Mouse (Mus musculus): ENCODE results near the gene Dstyk. TPM values are rescaled to one million over a fixed set of nuclear protein-coding genes. Genes with fewer than 3 reads are reported as not detected.
A peak's percentile ranks its signal among the peaks of the same experiment; 100 is the strongest.

Dstyk gene
- polyA plus RNA-seq, 1 experiment from 2014 or later, result 15.5 TPM

DNA sequence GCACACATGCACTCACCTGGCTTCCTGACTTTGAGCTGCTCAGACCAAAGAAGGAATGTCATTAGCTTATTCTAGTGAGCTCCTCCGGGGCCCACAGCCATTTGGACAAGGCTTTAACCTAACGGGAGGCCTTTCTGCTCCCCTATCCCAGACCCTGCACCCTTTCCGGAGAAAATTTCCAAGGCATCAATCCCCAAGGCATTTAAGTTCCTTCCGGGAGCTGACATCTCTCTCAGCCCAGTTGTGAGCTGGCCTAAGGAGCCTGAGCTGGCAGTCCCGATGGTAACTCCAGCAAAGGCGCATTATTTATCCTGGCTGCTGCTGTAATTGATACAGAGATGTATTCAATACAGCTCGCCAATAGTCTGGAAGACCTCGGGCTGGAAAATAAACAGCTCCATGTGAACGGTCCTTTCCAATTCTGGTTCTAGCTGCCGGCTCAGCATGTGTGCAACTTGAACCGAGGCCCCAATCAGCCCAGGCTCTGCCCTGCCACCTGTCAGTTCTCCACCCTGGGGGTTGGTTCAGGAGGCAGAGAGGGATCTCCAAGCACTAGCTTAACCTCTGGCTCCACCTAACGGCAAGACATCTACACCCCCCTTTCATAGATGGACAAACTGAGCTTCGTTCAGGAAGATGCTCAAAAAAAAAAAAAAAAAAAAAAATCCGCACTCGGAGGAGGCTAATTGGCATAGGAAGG lies 27.3 kb upstream of the Dstyk start:
- peak; percentile 27; the same call in 1 of the 2 replicates for ATAC-seq (replicated peaks; ENCODE audit: low FRiP score)
- peak overlapping the region; percentile 18; the same call in 1 of the 2 replicates for H3K9ac ChIP-seq
- H3K4me2 ChIP-seq, result peak overlapping the region; percentile 84
- no peaks in the 10 kb centered on the region for H3K9me3 ChIP-seq (replicated peaks)
- no peaks in the 10 kb centered on the region for H3K36me3 ChIP-seq
- peaks cover 55% of the 10 kb centered on the region for H3K4me1 ChIP-seq
- WGBS, result 18% methylated on average over 15 of the region's 15 CpGs
- H3K27ac ChIP-seq, result no peak overlapping the region
- H3K27me3 ChIP-seq, result no peaks in the 10 kb centered on the region
- H3K4me3 ChIP-seq (replicated peaks), result peak overlapping the region; percentile 80

- WGBS, result under 1% methylated on average over 50 of the region's 50 CpGs
Measured at GRCm38 (mm10) chr1:132390691-132391579, 26.4 kb upstream of the Dstyk start, which contains the start of gene Tmcc2. TSS of gene Tmcc2 (minus strand) at chr1:132391281.

DNA sequence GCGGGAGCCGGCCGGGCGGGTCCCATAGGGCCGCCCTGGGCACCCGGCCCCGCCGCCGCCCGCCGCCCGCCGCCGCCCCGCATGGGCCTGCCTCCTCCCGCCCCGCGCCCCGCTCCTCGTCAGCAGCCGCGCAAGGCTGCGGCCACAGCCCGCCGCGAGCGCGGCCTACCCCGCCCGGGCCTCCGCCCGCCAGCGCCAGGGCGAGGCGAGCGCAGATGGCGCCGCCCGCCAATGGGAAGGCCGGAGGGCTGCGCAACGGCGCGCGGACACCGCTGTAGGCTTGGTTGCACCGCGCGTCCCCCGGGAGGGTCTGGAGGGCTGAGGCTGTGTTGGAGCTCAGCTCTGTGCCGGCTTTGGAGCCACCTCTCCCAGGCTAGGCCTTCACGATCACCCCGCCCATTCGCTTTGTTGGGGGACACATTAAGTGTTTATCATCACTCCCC lies 25.8 kb upstream of the Dstyk start:
- Histone ChIP-seq H3K4me3 (replicated peaks) (peak overlapping the region; percentile 80), H3K36me3 (no peaks in the 10 kb centered on the region), H3K9me3 (replicated peaks) (no peaks in the 10 kb centered on the region), H3K4me1 (peaks cover 40% of the 10 kb centered on the region), H3K27ac (peak overlapping the region; percentile 78), H3K4me2 (peak overlapping the region; percentile 84), H3K27me3 (no peaks in the 10 kb centered on the region), H3K9ac (peak overlapping the region; percentile 84)
- under 1% methylated on average over 53 of the region's 54 CpGs for WGBS
- peak; percentile 93 for ATAC-seq (replicated peaks; ENCODE audit: low FRiP score)

More at GRCm38 (mm10) chr1:132390691-132391579, 26.4 kb upstream of the Dstyk start, which contains the start of gene Tmcc2:
- Histone ChIP-seq H3K27ac (peak within 1 kb of the TSS; percentile 78), H3K9ac (peak within 1 kb of the TSS; percentile 84), H3K4me3 (replicated peaks) (peak within 1 kb of the TSS; percentile 80), H3K9me3 (replicated peaks) (no peaks in the 10 kb centered on the region), H3K36me3 (no peaks in the 10 kb centered on the region), H3K4me1 (peaks cover 46% of the 10 kb centered on the region), H3K4me2 (peak within 1 kb of the TSS; percentile 84), H3K27me3 (no peaks in the 10 kb centered on the region)
- peak; percentile 61 for ATAC-seq (replicated peaks; ENCODE audit: low FRiP score)

- Histone ChIP-seq H3K4me1 (peaks cover 35% of the 10 kb centered on the region), H3K27ac (no peak overlapping the region), H3K9me3 (replicated peaks) (no peaks in the 10 kb centered on the region), H3K27me3 (no peaks in the 10 kb centered on the region), H3K4me2 (no peak overlapping the region), H3K4me3 (replicated peaks) (no peak overlapping the region), H3K36me3 (no peaks in the 10 kb centered on the region), H3K9ac (no peak overlapping the region)
- WGBS, result 78% methylated on average over 5 of the region's 5 CpGs
- no peak for ATAC-seq (replicated peaks; ENCODE audit: low FRiP score)
Measured at GRCm38 (mm10) chr1:132392872-132393271, 24.5 kb upstream of the Dstyk start.

DNA sequence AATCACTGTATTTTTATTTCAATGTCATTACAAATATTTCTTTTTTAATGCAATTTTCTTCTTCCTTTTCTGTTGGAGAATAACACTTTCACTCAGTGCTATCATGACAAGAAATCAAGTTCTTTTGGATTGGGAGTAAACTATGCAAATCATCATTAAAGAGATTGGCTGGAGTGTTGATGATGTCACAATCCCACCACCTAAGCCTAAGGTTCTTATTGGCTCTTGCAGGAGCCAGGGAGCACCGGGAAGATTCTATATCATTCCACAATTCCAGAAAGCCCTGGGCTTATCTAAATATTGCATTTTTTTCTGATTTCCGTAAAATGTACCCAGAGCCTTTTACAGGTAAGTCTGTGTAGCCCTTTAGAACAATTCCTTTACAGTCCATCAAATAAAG lies 20.6 kb upstream of the Dstyk start:
- no peak for ATAC-seq (replicated peaks; ENCODE audit: low FRiP score)
- H3K27ac ChIP-seq, result no peak overlapping the region
- WGBS, result 66% methylated on average over 2 of the region's 2 CpGs
- no peak overlapping the region for H3K4me3 ChIP-seq (replicated peaks)
- H3K27me3 ChIP-seq, result no peaks in the 10 kb centered on the region
- 0 out of 2 replicates have a peak, but pooled peaks cover 3% of the 10 kb centered on the region for H3K4me1 ChIP-seq
- no peak overlapping the region for H3K4me2 ChIP-seq
- no peak overlapping the region for H3K9ac ChIP-seq
- H3K9me3 ChIP-seq (replicated peaks), result no peaks in the 10 kb centered on the region
- no peaks in the 10 kb centered on the region for H3K36me3 ChIP-seq

GRCm38 (mm10) chr1:132400538-132400937 lies 16.8 kb upstream of the Dstyk start:
- H3K4me1 ChIP-seq, result no peaks in the 10 kb centered on the region
- no peak overlapping the region for H3K4me2 ChIP-seq
- no peaks in the 10 kb centered on the region for H3K9me3 ChIP-seq (replicated peaks)
- no peak for ATAC-seq (replicated peaks; ENCODE audit: low FRiP score)
- 56% methylated on average over 1 of the region's 1 CpGs for WGBS
- H3K27ac ChIP-seq, result no peak overlapping the region
- H3K4me3 ChIP-seq (replicated peaks), result no peak overlapping the region
- H3K36me3 ChIP-seq, result no peaks in the 10 kb centered on the region
- no peak overlapping the region for H3K9ac ChIP-seq
- no peaks in the 10 kb centered on the region for H3K27me3 ChIP-seq

- Histone ChIP-seq H3K4me3 (replicated peaks) (no peak overlapping the region), H3K9ac (no peak overlapping the region), H3K27me3 (no peaks in the 10 kb centered on the region), H3K27ac (no peak overlapping the region), H3K9me3 (replicated peaks) (no peaks in the 10 kb centered on the region), H3K4me1 (no peaks in the 10 kb centered on the region), H3K36me3 (no peaks in the 10 kb centered on the region), H3K4me2 (no peak overlapping the region)
- ATAC-seq (replicated peaks; ENCODE audit: low FRiP score), result no peak
- WGBS, result 94% methylated on average over 1 of the region's 1 CpGs
Measured at GRCm38 (mm10) chr1:132401843-132402242, 15.5 kb upstream of the Dstyk start.

- Histone ChIP-seq H3K27me3 (no peaks in the 10 kb centered on the region), H3K36me3 (no peaks in the 10 kb centered on the region), H3K9ac (no peak overlapping the region), H3K4me1 (no peaks in the 10 kb centered on the region), H3K4me3 (replicated peaks) (no peak overlapping the region), H3K9me3 (replicated peaks) (no peaks in the 10 kb centered on the region), H3K4me2 (no peak overlapping the region), H3K27ac (no peak overlapping the region)
- no peak for ATAC-seq (replicated peaks; ENCODE audit: low FRiP score)
- 79% methylated on average over 3 of the region's 3 CpGs for WGBS
Measured at GRCm38 (mm10) chr1:132410657-132411056, 6.7 kb upstream of the Dstyk start.

DNA sequence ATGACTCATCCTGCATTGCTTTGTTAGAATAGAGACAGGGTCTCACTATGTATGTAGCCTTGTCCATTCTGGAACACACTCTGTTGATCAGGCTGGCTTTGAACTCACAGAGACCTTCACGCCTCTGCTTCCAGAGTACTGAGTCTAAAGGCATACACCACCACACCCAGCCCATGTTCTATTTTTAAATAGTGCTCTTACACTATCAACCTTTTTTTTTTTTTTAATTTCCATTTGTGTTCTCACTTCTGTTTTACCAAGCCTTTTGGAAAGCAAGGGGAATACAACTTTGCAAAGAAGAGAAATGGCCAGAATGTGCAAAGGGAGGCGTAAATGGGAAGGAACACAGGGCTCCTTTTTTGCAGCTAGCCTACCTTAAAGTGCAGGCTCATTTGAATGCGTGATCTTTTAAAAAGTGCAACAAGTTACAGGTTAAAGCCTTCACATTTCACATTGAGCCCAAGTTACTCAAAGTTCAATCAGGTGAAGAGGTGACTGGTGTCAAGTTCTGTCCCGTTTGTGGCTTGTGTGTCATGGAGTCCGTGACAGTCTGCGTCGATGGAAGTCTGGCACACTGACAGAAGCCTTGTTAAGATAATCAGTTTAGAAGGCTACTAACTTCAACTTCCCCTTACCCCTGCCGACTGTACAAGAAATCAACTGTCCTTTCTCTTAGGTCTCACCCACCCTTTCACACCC lies 962 bp upstream of the Dstyk start:
- no peak overlapping the region for H3K4me3 ChIP-seq (replicated peaks)
- H3K27me3 ChIP-seq, result no peaks in the 10 kb centered on the region
- H3K27ac ChIP-seq, result no peak overlapping the region
- no peak for ATAC-seq (replicated peaks; ENCODE audit: low FRiP score)
- no peaks in the 10 kb centered on the region for H3K36me3 ChIP-seq
- H3K4me2 ChIP-seq, result peak overlapping the region; percentile 71
- H3K9me3 ChIP-seq (replicated peaks), result no peaks in the 10 kb centered on the region
- H3K4me1 ChIP-seq, result peaks cover 28% of the 10 kb centered on the region
- WGBS, result 66% methylated on average over 8 of the region's 8 CpGs
- no peak overlapping the region for H3K9ac ChIP-seq

GRCm38 (mm10) chr1:132416943-132417290 lies 438 bp upstream of the Dstyk start:
- 19% methylated on average over 6 of the region's 6 CpGs for WGBS

GRCm38 (mm10) chr1:132420206-132420605 lies 2.9 kb downstream of the Dstyk start:
- Histone ChIP-seq H3K4me2 (no peak overlapping the region), H3K27me3 (no peaks in the 10 kb centered on the region), H3K36me3 (peaks cover 7% of the 10 kb centered on the region; the same call in 1 of the 2 replicates), H3K9ac (no peak overlapping the region), H3K4me1 (peaks cover 31% of the 10 kb centered on the region), H3K4me3 (replicated peaks) (no peak overlapping the region), H3K9me3 (replicated peaks) (no peaks in the 10 kb centered on the region), H3K27ac (no peak overlapping the region)
- WGBS, result 29% methylated on average over 2 of the region's 2 CpGs
- no peak for ATAC-seq (replicated peaks; ENCODE audit: low FRiP score)

More at GRCm38 (mm10) chr1:132416943-132417290, 438 bp upstream of the Dstyk start:
- Histone ChIP-seq H3K4me2 (peak overlapping the region; percentile 71), H3K27me3 (no peaks in the 10 kb centered on the region), H3K4me3 (replicated peaks) (peak overlapping the region; percentile 71), H3K4me1 (peaks cover 28% of the 10 kb centered on the region), H3K27ac (peak overlapping the region; percentile 96), H3K9ac (peak overlapping the region; percentile 73), H3K36me3 (no peaks in the 10 kb centered on the region), H3K9me3 (replicated peaks) (no peaks in the 10 kb centered on the region)
- no peak for ATAC-seq (replicated peaks; ENCODE audit: low FRiP score)

All from kidney, embryonic 15.5 days (tissue).